Mouse (Mus musculus): ENCODE results near the gene Ccr1l1.

DNA sequence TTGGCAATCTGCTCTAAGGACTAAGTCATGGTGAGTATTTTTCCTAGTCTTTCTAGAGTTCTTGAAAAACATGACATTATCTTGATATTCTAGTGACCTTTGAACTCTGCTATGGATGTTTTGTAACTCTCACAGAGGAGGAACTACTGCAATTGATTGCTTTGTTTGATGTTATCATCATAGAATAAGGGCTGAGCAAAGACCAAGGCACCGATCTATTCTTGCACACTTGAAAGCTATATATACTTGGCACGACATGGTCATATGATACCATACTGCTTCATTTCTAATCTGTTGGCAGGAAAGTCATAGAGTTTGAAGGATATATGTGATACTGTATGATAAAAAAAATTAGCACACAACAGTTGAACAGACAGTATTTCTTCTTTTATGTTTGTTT is 21.6 kb upstream of the Ccr1l1 start:
- no peak for TF ChIP-seq GATA1 (IDR thresholded peaks at IDR 0.05; ENCODE audit: borderline replicate concordance, low read length)
- TF ChIP-seq FLI1 (IDR thresholded peaks at IDR 0.05; ENCODE audit: low read length) = no peak

Measured in megakaryocyte, embryonic 14.5 days (primary cell).